11 mouse cellular contexts compared by ENCODE assay signal in genomic region chr8:119984085-119984484, GRCm38 (mm10). TPM values are rescaled to one million over a fixed set of nuclear protein-coding genes. Genes with fewer than 3 reads are reported as not detected.
DNase-seq lines count a peak whose midpoint lies in the region; ATAC-seq and TF ChIP-seq lines count a peak whose summit lies in the region.
"Had no signal": no experiment of that assay in that cellular context is flagged by ENCODE, and none has a peak within 500 bp of the region (broad histone marks: within the 10 kb centered on the region; RNA-seq: fewer than 3 reads in every experiment).

No protein-coding gene starts in this region.

- H3K9ac ChIP-seq in kidney, embryonic 16.5 days (replicated peaks; ENCODE audit: low read length), result no peak overlapping the region
- H3K9ac ChIP-seq: midbrain, embryonic 13.5 days had no signal

- peak; percentile 49 for DNase-seq in kidney, adult 2 months
- DNase-seq in ZHBTc4 (ENCODE audit: low read depth, low spot score) (peak; percentile 35), MN1 (ENCODE audit: low spot score) (no peak)
- DNase-seq in embryonic facial prominence, embryonic 10.5 days (ENCODE audit: low spot score), result no peak
- DNase-seq in layer of hippocampus, adult 9-10 months (ENCODE audit: low spot score), result no peak
- DNase-seq: cerebellum, postnatal 25 days; heart, postnatal 14 days had no signal

- H3K4me1 ChIP-seq in kidney, adult 2 months (ENCODE audit: control insufficient read depth, insufficient read depth, low read length), result peaks cover 9% of the 10 kb centered on the region; the same call in 1 of the 2 replicates
- H3K4me1 ChIP-seq in kidney, embryonic 16.5 days (ENCODE audit: insufficient read depth, low read length), result peaks cover 8% of the 10 kb centered on the region; the same call in 1 of the 2 replicates
- H3K4me1 ChIP-seq in embryonic facial prominence, embryonic 10.5 days, result peaks cover 16% of the 10 kb centered on the region; the same call in 1 of the 2 replicates

- no peak overlapping the region for H3K27ac ChIP-seq in kidney, adult 2 months (ENCODE audit: insufficient read depth, low read depth, low read length)
- no peak overlapping the region for H3K27ac ChIP-seq in kidney, embryonic 16.5 days (ENCODE audit: low read length)
- no peak overlapping the region for H3K27ac ChIP-seq in embryonic facial prominence, embryonic 10.5 days (replicated peaks)
- H3K27ac ChIP-seq: midbrain, embryonic 13.5 days had no signal

- no peaks in the 10 kb centered on the region for H3K9me3 ChIP-seq in kidney, embryonic 16.5 days (ENCODE audit: low read length)
- H3K9me3 ChIP-seq in embryonic facial prominence, embryonic 10.5 days, result no peaks in the 10 kb centered on the region
- H3K9me3 ChIP-seq: midbrain, embryonic 13.5 days had no signal

- no peak for TF ChIP-seq POLR2A in kidney, adult 2 months (IDR thresholded peaks at IDR 0.05; ENCODE audit: low read depth, low read length)

- H3K36me3 ChIP-seq in kidney, adult 2 months (ENCODE audit: control insufficient read depth, insufficient read depth, low read length), result no peaks in the 10 kb centered on the region
- H3K36me3 ChIP-seq in kidney, embryonic 16.5 days (ENCODE audit: insufficient read depth, low read length), result no peaks in the 10 kb centered on the region
- no peaks in the 10 kb centered on the region for H3K36me3 ChIP-seq in embryonic facial prominence, embryonic 10.5 days (replicated peaks)
- H3K36me3 ChIP-seq: midbrain, embryonic 13.5 days had no signal

- H3K4me3 ChIP-seq in kidney, adult 2 months (ENCODE audit: insufficient read depth, low read depth, low read length), result no peak overlapping the region
- H3K4me3 ChIP-seq in kidney, embryonic 16.5 days (ENCODE audit: low read length), result no peak overlapping the region
- H3K4me3 ChIP-seq in embryonic facial prominence, embryonic 10.5 days, result no peak overlapping the region
- H3K4me3 ChIP-seq: midbrain, embryonic 13.5 days had no signal

- peak; percentile 60 for TF ChIP-seq CTCF in kidney, adult 2 months (conservative IDR thresholded peaks at IDR 0.05; ENCODE audit: insufficient read depth, insufficient read length, low read depth, low read length)

- H3K27me3 ChIP-seq in kidney, adult 2 months (replicated peaks; ENCODE audit: control insufficient read depth, insufficient read depth, low read length), result no peaks in the 10 kb centered on the region
- no peaks in the 10 kb centered on the region for H3K27me3 ChIP-seq in kidney, embryonic 16.5 days (ENCODE audit: insufficient read depth, low read length)
- no peaks in the 10 kb centered on the region for H3K27me3 ChIP-seq in embryonic facial prominence, embryonic 10.5 days (replicated peaks; ENCODE audit: low read depth, poor library complexity, severe bottlenecking)
- H3K27me3 ChIP-seq: midbrain, embryonic 13.5 days had no signal

- no peak for ATAC-seq in kidney, embryonic 16.5 days (ENCODE audit: low FRiP score, low TSS enrichment)
- ATAC-seq in CD4-positive, CD25-positive, alpha-beta regulatory T cell, adult 4 months, result peak; percentile 34
- peak; percentile 72 for ATAC-seq in megakaryocyte-erythroid progenitor cell, adult 5-6 weeks (replicated peaks; ENCODE audit: low FRiP score, low TSS enrichment, poor library complexity, severe bottlenecking)
- ATAC-seq: midbrain, embryonic 13.5 days had no signal

- H3K4me2 ChIP-seq in kidney, embryonic 16.5 days (replicated peaks; ENCODE audit: low read depth, low read length), result no peak overlapping the region
- H3K4me2 ChIP-seq: midbrain, embryonic 13.5 days had no signal

RNA-seq across cellular contexts. Expression of gene Crispld2, which starts 8.2 kb away (rescaled TPM):
- polyA plus RNA-seq in kidney, adult 2 months (2012; rRNA removed), result 16.7 and 19.7 TPM in 2 replicates
- 8.7 and 10.1 TPM in 2 replicates for polyA plus RNA-seq in kidney, embryonic 16.5 days (2015; fragmentation: Nextera tagmentation; extraction: Ambion mirVana)
- polyA plus RNA-seq in CD4-positive, CD25-positive, alpha-beta regulatory T cell, adult 4 months (2017; shearing (Covaris generic)), result under 1 TPM; 0.11 to 0.14 TPM
- total RNA-seq in megakaryocyte-erythroid progenitor cell, adult 5-6 weeks (2014; fragmentation: Nextera tagmentation), result 0.47 TPM in 1 of 2 replicates, not detected in the other
- not detected in 2 replicates for total RNA-seq in megakaryocyte-erythroid progenitor cell, adult 5-6 weeks (2017)
- polyA plus RNA-seq in embryonic facial prominence, embryonic 10.5 days (2016; fragmentation: Nextera tagmentation; extraction: Ambion mirVana), result 6.1 and 6.5 TPM in 2 replicates

Comparison
In these comparisons a context has a peak if more than half of its experiments do, and no peak if none do; other contexts are left out.
1. DNase-seq: peak in kidney, adult 2 months (single experiment) and ZHBTc4 (single experiment); none in MN1 (single experiment), embryonic facial prominence, embryonic 10.5 days (single experiment) and layer of hippocampus, adult 9-10 months (single experiment).